Mouse (Mus musculus) spleen, postnatal 10 days (tissue): ENCODE measurements around the gene Clcf1.

Experiments used
- DNase-seq, 2 experiments: peaks; one replicate each; pipeline ENCODE4 v3.0.0; 2021 to 2022; ENCODE audit warnings: low spot score in 2 of 2

Clcf1 gene

DNA sequence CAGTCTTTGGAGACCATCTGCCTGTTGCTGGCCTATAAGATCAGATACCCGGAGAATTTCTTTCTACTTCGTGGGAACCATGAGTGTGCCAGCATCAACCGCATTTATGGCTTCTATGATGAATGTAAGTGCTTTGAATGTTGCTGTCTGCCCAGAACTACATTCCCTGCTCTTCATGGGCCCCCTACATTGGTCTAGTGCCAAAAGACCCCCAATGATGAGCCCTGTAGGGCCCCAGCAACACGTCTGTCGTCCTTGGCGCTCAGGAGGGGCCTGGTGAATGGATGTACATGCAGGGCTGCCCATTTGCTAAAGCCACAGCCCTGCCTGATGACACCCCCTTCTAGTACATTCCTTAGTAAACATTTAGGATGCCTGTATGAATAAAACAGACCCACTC lies 20.9 kb upstream of the Clcf1 start:
- no peak for DNase-seq

DNA sequence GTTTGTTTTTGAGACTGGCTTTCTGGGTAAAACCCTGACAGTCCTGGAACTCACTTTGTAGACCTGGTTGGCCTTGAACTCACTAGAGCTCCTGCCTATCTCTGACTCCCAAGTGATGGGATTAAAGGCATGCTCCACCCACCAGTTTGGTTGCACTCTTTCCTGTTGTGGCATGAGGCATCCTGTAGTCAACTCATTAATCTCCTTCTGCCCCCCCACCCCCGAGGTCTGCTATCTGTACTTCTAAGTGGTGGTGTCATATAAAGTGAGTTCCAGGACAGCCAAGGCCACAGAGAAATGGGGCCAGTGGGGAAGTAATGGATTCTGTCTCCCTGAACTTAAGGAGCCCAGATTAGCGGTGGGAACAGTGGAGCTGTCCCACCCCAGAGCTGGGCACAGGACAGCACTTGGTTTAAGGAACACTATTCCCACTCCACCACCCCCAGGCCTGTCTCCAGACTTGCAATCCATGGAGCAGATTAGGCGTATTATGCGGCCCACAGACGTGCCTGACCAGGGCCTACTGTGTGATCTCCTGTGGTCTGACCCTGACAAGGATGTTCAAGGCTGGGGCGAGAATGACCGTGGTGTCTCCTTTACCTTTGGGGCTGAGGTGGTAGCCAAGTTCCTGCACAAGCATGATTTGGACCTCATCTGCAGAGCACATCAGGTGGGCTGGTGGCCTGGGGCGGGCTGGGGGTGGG lies 19.9 kb upstream of the Clcf1 start:
- no peak for DNase-seq

DNA sequence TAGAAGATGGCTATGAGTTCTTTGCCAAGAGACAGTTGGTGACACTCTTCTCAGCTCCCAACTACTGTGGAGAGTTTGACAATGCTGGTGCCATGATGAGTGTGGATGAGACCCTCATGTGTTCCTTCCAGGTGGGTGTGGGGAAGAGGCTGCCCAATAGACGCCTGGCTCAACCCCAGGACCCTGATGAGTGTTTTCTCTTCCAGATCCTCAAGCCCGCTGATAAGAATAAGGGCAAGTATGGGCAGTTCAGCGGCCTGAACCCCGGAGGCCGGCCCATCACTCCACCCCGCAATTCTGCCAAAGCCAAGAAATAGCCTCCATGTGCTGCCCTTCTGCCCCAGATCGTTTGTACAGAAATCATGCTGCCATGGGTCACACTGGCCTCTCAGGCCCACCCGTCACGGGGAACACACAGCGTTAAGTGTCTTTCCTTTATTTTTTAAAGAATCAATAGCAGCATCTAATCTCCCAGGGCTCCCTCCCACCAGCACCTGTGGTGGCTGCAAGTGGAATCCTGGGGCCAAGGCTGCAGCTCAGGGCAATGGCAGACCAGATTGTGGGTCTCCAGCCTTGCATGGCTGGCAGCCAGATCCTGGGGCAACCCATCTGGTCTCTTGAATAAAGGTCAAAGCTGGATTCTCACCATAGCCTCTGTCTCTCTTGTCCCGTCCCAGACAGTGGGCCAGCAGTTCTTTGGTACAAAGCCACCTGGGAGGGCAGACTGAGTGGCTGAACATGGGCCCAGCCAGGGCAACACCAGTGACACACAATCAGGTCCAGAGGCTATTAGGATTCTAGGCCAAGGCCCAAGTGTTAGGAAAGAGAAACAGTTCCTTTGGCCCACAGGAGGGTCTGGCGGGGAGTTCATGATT lies 19.0 kb upstream of the Clcf1 start:
- no peak for DNase-seq

DNA sequence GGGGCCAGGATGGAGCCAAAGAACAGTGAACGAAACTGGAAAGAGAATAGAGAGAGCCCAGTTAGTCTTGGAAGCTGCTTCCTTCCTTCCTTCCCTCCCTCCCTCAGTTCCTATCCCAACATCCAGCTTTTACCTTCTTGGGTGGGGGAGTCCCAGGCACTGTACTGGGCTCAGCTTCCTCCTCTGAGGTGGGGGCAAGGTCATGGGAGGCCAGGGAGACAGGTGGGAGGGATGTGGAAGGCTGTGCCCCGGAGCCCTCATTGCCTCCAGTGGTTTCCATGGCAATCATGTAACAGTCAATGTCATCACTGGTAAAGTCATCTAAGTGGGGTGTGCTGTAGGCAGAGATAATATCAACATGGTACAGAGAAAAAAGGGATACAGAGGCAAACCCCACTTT lies 18.0 kb upstream of the Clcf1 start:
- DNase-seq: no peak

DNA sequence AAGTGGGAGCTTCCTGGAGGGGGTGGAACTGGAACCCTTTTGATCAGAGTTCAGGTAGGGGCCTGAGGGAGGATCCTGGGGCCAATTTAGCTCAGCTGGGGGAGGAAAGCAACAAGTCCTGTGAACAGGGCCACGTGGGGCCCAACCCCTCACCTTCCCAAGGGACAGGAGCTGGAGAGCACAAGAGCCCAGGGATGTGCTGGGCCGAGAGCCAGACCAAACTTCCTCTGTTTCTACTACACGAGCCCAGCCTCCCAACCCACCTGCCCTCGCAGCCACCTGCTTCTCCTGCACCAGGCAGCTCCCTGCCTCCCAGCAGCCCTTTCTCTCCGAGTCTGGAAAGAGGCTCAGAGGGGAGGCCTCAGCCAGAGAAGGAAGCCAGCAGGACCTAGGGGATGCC lies 17.5 kb upstream of the Clcf1 start:
- no peak for DNase-seq

DNA sequence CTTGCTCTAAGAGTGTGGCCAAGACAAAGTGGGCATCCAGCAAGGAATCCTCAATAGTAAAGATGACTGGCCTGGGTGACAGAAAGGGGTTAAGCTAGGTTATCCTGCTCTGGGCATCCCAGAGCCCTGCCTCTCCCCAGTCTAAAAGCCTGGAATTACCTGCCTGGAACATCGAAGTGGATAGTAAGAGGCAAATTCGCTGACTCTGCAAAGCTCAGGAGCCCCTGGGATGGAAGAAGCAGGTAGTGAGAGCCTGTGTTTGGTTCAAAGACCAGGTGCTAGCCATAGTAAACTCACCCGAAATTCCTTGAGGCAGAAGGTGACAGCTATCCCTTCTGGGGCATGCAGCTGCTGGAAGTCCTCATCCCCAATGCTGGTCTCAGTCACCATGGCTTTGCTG lies 16.9 kb upstream of the Clcf1 start:
- no peak for DNase-seq

DNA sequence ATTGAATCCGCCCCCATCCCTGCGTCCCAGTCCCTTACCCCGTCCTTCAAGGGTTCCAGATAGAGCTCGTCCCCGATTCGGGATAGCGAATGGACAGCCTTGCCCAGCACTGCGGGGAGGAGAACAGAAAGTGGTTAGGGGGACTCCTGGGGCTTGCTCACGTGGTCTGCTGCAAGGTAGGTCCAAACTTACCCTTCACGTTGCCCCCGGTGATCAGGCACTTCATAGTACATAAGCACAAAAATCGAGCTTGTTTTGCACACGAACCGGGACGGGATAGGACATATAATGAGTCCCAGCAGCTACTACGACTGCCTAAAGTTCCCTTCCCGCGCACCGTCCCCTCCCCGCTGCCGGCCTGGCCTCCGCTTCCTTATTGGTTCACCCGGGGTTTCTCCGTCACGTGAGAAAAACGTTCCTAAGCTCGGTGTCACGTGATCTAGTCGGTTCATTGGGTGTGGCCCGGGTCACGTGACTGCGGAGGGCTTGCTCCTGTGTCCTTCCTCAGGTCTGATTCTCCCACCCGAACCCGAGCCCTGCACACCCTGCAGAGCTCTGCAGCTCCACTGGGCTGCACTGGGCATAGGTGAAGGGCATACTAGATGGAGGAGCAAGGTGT lies 12.6 kb upstream of the Clcf1 start, which contains the start of gene Rad9a:
Rad9a (minus strand) TSS at position 372 of the 619 bp plus-strand sequence.
- peak; percentile 92 to 99 for DNase-seq

DNA sequence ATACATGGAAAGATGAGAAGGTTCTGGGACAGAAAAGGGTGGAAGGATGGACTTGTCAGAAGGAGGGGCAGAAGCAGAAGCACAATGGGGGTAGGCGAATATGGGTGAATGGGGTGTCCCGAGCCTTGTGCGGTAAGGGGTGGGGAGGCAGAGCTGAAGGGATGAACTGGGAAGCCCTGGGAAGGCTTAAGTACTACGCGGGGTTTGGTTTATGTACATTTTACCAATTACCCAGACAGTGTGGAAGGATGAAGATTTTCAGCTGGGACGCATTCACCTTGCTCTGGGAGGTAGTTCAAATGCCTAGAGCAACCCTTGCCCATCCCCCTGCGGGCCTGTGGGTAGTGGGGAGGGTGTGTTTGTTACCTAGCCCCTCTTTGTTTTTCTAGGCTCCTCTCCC lies 11.9 kb upstream of the Clcf1 start:
- no peak for DNase-seq

DNA sequence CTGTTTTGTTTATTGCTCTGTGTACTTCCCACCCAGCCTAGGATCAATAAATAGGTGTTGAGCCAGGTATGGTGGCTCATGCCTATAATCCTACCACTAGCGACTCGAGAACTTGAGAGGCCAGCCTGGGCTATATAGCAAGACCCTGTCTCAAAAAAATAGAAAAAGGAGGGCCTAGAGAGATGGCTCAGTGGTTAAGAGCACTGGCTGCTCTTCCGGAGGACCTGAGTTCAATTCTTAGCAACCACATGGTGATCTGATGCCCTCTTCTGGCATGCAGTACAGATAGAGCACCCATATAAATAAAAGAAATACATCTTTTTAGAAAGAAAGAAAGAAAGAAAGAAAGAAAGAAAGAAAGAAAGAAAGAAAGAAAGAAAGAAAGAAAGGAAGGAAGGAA lies 10.9 kb upstream of the Clcf1 start:
- DNase-seq: no peak

DNA sequence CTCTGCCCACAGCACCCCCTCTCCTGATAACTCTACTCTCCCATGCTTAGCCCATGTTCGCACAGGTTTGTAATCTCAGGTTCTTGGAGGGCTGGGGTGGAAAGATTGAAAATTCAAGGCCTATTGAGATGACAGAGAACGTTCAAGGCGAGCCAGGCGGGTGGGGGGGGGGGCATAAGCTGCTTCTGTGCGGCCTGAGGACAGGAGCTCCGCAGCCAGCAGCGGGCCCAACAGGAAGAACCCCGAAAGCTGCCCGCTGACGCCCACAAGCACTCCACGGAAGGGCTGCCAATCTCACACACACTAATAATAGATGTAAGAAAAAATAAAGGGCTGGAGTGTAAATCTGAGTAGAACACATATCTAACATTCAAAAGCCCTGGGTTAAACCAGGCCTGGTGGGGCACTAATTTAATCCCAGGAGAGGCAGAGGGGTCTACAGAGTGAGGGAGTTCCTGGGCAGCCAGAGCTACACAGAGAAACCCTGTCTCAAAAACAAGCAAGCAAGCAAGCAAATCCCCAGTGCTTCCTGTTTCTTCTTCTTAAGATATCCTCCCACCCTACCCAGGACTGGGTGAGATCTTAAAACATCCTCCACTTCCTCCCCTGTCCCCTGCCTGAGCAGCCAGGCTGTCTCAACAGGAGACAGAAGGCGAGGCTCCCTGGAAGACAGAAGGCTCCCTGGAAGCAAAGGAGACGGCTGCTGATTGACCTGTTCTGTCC lies 10.3 kb upstream of the Clcf1 start:
- DNase-seq: no peak

DNA sequence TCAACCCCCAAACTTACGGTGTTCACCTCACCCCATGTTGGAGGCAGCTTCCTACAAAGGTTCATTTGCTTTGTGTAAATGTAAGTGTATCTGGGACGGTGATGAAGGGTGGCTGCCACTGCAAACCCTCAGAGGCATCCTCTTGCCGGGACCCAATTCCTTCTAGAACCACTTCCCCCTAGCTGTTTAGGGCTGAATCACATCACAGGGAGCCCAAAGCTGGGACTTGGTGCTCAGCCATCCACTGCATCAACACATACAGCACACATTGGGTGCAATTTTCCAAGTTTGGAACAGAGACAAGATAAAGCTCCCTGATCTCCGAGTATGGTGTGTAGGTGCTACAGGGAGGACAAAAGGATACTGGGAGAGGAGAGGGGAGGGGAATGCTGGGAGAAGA lies 9.1 kb upstream of the Clcf1 start:
- DNase-seq: no peak

DNA sequence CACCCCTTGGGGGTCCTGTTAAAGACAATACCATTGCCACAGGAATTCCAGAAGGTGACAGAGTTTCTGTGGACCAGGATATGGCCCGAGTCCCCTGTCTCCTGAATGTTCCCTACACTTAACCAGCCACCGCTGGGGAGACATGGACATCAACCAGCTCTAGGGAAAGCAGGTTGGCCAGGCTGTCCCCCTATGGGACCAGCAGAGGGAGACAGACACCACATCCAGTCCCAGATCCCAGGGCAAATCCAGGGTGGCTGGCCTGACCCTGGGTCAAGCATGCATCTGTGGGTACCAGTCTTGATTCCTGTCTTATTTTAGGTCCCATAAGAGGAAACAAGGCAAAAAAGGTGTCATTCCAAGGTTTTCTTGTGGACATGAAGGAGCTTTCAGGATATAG lies 7.1 kb upstream of the Clcf1 start:
- DNase-seq: peak; percentile 46 to 68

DNA sequence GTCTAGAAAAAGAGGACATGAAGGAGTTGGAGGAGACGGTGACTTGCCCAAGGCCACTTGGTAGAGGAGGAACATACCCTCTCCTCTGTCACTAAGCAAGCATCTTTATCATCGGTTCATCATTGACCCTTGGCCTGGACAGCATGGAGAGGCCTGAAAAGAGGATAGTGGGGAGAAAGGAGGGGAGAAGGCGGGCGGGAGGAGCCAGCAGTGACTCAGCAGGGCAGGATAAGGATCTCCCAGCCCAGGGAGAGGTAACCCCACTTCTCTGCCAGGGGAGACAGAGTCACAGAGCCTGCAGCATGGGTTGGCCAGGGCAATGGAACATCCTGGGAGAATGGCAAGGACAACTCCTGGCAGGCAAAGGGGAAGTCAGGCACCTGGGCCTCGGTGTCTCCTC lies 5.5 kb upstream of the Clcf1 start:
- no peak for DNase-seq

DNA sequence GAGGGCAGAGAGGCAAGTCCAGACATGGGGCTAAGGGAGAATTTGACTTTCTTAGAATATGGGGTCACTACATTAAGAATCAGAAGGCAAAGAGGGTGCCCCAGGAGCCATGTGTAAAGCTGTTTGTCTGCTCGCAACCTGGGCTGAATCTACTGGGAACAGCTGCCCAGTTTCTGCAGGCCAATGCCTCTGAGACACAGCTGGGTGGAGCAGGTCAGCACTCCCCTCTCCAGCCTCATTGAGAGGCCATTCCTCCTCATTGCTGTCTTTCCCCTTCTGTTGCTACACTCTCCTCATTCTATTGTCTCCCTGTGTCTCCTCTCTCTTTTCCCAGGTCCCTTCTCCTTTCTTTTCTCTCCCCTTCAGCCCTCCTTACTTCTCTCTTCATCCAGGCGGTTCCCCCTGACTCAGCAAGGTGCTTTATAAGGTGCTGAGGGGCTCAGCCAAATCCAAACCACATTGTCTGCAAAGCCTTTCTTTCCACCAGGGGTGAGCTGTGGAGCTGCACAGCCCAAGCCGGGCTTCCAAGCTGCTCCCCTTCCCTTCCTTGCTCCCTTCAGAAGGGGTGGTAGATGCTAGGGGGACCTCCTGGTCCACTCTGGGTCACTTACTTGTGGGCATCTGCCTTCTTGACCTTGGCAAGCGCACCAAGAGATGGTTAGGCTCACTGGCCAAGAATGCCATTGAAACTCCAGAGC lies 2.0 kb upstream of the Clcf1 start:
- no peak for DNase-seq

DNA sequence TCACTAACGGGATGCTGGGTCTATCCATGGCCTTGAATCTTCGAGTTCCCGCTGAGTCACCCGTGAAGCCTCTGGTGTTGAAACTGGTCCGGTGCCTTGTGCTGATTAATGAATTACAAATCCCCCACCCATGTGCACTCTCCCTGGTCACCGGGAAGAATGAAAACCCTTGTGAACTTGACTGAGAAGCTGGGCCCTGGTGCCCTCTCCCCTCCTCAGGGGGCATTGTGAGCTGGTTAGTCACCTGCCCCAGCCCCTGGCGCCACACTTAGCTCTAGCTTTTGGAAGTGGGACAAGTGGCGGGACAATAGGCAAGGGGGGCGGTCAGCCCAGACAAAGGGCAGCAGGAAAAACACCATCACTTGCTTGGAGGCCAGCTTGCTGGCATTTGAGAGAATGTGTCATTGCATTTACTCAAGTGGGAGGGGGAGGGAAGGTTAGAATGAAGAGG lies 489 bp upstream of the Clcf1 start:
- DNase-seq: peak in 1 of 2 experiments; percentile 29

DNA sequence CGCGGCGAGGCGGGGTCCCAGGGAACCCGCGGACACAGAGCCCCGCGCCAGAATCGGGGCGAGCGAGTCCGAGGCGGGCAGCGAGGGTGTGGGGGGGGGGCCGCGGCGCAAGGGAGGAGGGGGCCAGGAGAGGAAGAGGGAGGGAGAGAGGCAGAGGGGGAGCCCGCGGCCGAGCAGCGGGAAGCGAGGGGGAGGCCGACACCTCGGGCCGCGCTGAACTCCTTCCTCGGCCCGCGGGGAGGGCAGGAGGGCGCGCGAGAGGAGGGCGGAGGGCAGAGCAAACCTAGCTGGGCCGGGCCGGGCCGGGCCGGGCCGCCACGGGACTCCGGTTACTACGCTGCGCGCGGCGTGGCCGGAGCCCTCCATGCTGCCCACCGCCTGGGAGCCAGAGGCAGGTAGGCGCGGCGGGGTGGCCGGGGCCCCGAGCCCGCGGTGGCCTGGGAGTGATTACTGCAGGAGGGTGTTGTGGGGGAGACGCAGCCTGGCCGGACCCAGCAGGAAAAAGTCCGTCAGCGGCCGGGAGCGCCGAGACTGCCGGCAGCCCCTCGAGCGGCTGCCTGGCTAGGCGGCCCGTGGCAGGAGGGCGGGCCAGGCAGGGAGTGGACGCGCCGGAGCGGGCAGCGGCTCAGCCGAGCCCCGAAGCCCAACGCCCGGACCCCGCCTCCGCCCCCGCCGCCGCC lies 873 bp downstream of the Clcf1 start:
- peak in 1 of 2 experiments; percentile 49 for DNase-seq

DNA sequence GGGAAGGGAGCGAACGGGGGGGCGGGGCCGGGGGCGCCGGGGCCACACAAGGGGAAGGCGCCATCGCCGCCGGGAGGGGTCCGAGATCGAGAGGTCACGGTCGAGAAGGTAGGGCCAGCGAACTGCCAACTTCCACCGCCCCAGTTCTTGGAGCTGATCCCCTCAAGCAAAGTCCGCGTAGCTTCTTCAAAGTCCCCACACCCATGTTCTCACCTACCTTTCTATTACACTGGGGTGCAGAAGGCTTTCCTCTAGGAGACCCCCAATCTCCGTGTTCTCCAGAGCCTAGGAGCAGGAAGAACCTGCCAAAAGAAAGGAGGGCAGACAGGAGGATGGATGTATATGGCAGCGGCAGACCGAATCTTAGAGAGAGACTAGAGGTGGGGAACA lies 1.4 kb downstream of the Clcf1 start:
- DNase-seq: peak in 1 of 2 experiments; percentile 29

DNA sequence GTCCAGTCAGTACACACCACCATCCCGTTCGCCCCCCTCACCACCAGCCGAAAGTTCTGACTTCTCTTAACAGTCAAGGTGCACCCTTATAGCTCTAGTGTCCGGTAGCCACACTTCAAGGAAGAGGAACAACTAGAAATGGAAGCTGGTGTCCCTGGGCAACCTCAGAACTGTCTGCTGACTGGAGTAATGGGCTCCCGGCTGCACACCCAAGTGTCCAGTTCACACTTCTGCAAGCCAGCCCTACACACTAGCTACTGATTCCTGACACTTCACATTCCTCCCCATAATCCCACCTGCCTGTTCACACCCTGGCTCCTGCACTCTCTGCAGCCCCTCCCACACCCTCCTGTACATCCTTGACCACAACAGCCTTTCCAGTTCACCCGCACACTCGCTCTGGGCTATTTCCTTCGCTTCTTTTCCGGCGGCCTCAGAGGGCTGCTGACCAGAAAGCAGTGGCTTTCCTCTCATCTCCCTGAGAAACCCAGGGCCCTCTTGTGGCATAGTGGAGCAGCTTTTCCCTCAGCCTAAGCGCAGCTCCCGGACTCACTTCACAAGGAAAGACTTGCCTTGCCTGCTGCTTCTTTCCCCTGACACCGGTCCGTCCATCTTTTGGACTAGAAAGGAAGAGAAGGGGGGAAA lies 2.1 kb downstream of the Clcf1 start:
- peak in 1 of 2 experiments; percentile 24 for DNase-seq

DNA sequence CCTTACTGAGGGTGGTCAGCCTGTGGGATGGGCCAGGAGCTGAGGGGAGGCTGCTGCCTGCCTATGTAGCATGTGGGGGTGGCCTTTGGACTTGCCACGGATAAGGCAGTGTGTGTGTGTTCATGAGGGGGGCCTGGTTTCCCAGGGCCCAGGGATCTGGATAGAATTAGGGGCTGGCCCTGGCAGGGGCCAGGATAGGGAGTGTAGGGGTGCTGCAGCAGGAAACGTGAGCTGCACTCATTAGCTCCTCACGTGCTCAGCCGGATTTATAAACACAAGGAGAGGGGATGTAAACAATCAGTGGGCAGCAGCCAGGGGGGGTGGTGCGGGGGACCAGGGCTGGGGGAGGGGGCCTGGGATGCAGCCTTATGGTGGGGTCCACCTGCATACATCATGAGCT lies 3.1 kb downstream of the Clcf1 start:
- peak in 1 of 2 experiments; percentile 13 for DNase-seq

DNA sequence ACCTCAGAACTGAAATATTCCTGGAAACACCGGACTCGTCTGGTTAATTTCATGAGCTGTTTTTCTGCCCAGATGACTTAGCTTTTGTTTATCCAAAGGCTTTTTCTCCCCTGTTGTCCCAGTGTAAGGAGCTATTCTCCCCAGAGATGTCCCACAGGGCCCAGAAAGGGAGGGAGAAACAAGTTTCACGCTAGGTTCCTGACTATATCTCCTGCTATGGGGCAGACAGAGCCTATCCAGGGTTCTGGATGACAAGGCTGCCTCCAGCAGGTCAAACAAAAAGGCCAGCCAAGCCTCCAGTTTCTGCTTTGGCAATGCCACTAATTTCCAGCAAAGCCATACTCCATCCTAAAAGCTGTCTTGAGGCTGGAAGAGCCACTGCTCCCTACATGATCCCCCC lies 3.8 kb downstream of the Clcf1 start:
- DNase-seq: no peak
